Mouse (Mus musculus) C2C12 (cell line): ENCODE measurements around the gene Med12l.

Experiments used
- CTCF ChIP-seq: IDR thresholded peaks from one replicate; pipeline ENCODE4 v1.5.1; 2011; ENCODE audit not compliant: control insufficient read depth, insufficient read depth, insufficient read length
- MYOG ChIP-seq: IDR thresholded peaks from one replicate; pipeline ENCODE4 v1.6.1; 2011; ENCODE audit not compliant: control insufficient read depth, insufficient read length; ENCODE audit errors: extremely low read depth
- USF1 ChIP-seq: IDR thresholded peaks from one replicate; pipeline ENCODE4 v1.6.1; 2011; ENCODE audit warnings: low read depth, mild to moderate bottlenecking, control low read depth, moderate library complexity

DNA sequence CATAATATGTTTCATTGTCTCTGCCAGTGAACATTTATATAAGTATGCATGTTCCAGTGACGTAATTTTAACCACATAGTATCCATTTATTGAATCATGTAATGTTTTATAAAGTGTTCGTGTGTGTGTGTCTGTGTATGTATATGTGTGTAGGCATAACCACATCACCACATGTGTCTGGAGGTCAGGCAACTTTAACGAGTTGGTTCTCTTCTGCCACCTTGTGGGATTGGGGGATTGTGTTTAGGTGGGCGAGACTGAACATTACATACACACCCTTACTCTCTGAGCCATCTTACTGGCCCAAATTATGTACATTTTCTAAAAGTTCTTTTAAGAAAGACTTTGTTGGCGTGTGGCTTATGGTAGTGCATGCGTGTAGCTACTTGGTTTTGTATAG is 162.9 kb downstream of the Med12l start:
- TF ChIP-seq MYOG (no peak), CTCF (no peak), USF1 (no peak)
